ENCODE assay signal across 10 mouse cellular contexts in genomic region chr4:46130221-46130620, GRCm38 (mm10). TPM values are rescaled to one million over a fixed set of nuclear protein-coding genes. Genes with fewer than 3 reads are reported as not detected.
A peak's percentile ranks its signal among the peaks of the same experiment; 100 is the strongest.
DNase-seq lines count a peak whose midpoint lies in the region; TF ChIP-seq lines count a peak whose summit lies in the region.
"Had no signal": no experiment of that assay in that cellular context is flagged by ENCODE, and none has a peak within 500 bp of the region (broad histone marks: within the 10 kb centered on the region; RNA-seq: fewer than 3 reads in every experiment).

No protein-coding gene starts in this region.

- no peaks in the 10 kb centered on the region for H3K4me1 ChIP-seq in testis, adult 2 months (ENCODE audit: control insufficient read depth, insufficient read depth, low read length)
- H3K4me1 ChIP-seq: embryonic facial prominence, embryonic 15.5 days; liver, embryonic 15.5 days had no signal

- H3K27ac ChIP-seq in testis, adult 2 months (ENCODE audit: control insufficient read depth, insufficient read depth, low read depth, low read length) = no peak overlapping the region
- H3K27ac ChIP-seq: embryonic facial prominence, embryonic 15.5 days; liver, embryonic 15.5 days had no signal

- TF ChIP-seq CTCF in testis, adult 2 months (IDR thresholded peaks at IDR 0.05; ENCODE audit: control insufficient read depth, insufficient read depth, insufficient replicate concordance, low read depth, low read length) = peak; percentile 40; the same call in 1 of the 2 replicates
- peak; percentile 73; the same call in 1 of the 2 replicates for TF ChIP-seq CTCF in brain, embryonic 14.5 days (IDR thresholded peaks at IDR 0.05; ENCODE audit: borderline replicate concordance, extremely low read depth, insufficient read depth, insufficient read length)

- H3K4me3 ChIP-seq in testis, adult 2 months (ENCODE audit: control insufficient read depth, low read depth, low read length) = no peak overlapping the region
- H3K4me3 ChIP-seq: embryonic facial prominence, embryonic 15.5 days; liver, embryonic 15.5 days had no signal

- no peak for TF ChIP-seq POLR2A in testis, adult 2 months (IDR thresholded peaks at IDR 0.05; ENCODE audit: control insufficient read depth, low read depth, low read length)
- no peak for TF ChIP-seq POLR2A in brain, embryonic 14.5 days (IDR thresholded peaks at IDR 0.05; ENCODE audit: borderline replicate concordance, extremely low read depth, insufficient read depth, insufficient read length, poor library complexity, severe bottlenecking)

- peaks cover 2% of the 10 kb centered on the region for H3K36me3 ChIP-seq in testis, adult 2 months (ENCODE audit: control insufficient read depth, insufficient read depth, low read length)

- peak; percentile 43 for DNase-seq in gastrocnemius, postnatal 10 days
- DNase-seq in gastrocnemius, postnatal 25 days = no peak
- no peak for DNase-seq in testis, postnatal 14 days (ENCODE audit: low spot score)
- DNase-seq in brain, embryonic 14.5 days (ENCODE audit: low read depth) = peak; percentile 65
- peak; percentile 80 for DNase-seq in induced T-regulatory cell, adult 2 months (ENCODE audit: low read depth)
- peak; percentile 66 for DNase-seq in lung, postnatal 14 days
- DNase-seq in thymus, postnatal 14 days = peak; percentile 64

- H3K27me3 ChIP-seq in testis, adult 2 months (ENCODE audit: control insufficient read depth, insufficient read depth, low read length) = no peaks in the 10 kb centered on the region
- H3K27me3 ChIP-seq: embryonic facial prominence, embryonic 15.5 days; liver, embryonic 15.5 days had no signal

RNA-seq across cellular contexts. Expression of gene Ncbp1, which starts 8.2 kb away (rescaled TPM):
- total RNA-seq in gastrocnemius, postnatal 10 days (2021) = 10 to 100 TPM; 17.0 to 21.3 TPM
- total RNA-seq in gastrocnemius, postnatal 25 days (2021) = 10 to 100 TPM; 13.0 to 13.2 TPM
- 121 and 124 TPM in 2 replicates for polyA plus RNA-seq in testis, adult 2 months (2012; rRNA removed)
- 78.0 and 85.8 TPM in 2 replicates for polyA plus RNA-seq in brain, embryonic 14.5 days (2012; rRNA removed)

RNA-seq across cellular contexts. Expression of gene Tstd2, which starts 8.3 kb away (rescaled TPM):
- 10 to 100 TPM in 1 of 2 experiments, 1 to 10 TPM in 1; 9.5 to 16.8 TPM for total RNA-seq in gastrocnemius, postnatal 10 days (2021)
- 10 to 100 TPM; 10.2 to 10.7 TPM for total RNA-seq in gastrocnemius, postnatal 25 days (2021)
- polyA plus RNA-seq in testis, adult 2 months (2012; rRNA removed) = 7.1 and 7.9 TPM in 2 replicates
- 26.4 and 30.2 TPM in 2 replicates for polyA plus RNA-seq in brain, embryonic 14.5 days (2012; rRNA removed)

Comparison
In these comparisons a context has a peak if more than half of its experiments do, and no peak if none do; other contexts are left out.
1. DNase-seq: peak in gastrocnemius, postnatal 10 days (single experiment), brain, embryonic 14.5 days (single experiment), induced T-regulatory cell, adult 2 months (single experiment), lung, postnatal 14 days (single experiment) and thymus, postnatal 14 days (single experiment); none in gastrocnemius, postnatal 25 days (single experiment) and testis, postnatal 14 days (single experiment).